Mouse (Mus musculus): ENCODE measurements around the gene Nploc4. TPM values are rescaled to one million over a fixed set of nuclear protein-coding genes. Genes with fewer than 3 reads are reported as not detected.
"Not testable (repeated sequence)": the region's sequence is repeated elsewhere in the genome, so short reads cannot be mapped to it uniquely, and the experiment has no call there.

The Nploc4 gene
- polyA plus RNA-seq, 1 experiment, result 63.2 TPM

DNA sequence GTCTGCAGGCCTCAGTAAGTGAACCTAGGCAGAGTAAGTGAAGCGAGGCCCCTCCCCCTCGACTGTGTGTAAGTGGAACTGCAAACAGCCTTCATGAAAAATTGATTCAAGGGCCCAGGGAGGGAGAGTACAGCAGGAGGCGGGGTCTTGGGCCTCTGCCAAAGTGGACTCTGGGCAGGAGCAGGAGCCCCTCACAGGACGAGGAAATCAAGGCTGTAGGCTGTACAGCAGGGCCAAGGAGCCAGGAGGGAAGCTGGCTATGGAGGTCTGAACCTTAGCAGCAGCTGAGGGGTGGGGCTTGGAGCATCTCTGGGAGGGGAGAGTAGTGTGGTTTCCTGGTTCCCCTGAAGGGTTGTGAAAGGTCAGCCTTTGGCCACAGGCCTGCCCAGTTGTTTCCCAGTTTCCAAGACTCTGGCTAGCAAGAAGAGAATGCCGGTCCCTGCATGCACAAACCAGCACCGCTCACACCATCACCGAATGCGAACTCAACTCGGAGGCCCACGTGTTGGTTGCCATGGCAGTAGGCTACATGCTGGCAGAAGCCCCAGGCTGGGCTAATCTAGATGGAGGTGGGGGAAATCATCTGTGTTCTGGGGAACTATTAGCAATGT lies 79.6 kb downstream of the Nploc4 start:
- DNase-seq (ENCODE audit: low read depth), result peak; percentile 95
- TF ChIP-seq CTCF (IDR thresholded peaks at IDR 0.05; ENCODE audit: borderline replicate concordance, extremely low read depth, insufficient read depth, insufficient read length), result no peak
- no peak for TF ChIP-seq POLR2A (IDR thresholded peaks at IDR 0.05; ENCODE audit: borderline replicate concordance, extremely low read depth, insufficient read depth, insufficient read length, poor library complexity, severe bottlenecking)

DNA sequence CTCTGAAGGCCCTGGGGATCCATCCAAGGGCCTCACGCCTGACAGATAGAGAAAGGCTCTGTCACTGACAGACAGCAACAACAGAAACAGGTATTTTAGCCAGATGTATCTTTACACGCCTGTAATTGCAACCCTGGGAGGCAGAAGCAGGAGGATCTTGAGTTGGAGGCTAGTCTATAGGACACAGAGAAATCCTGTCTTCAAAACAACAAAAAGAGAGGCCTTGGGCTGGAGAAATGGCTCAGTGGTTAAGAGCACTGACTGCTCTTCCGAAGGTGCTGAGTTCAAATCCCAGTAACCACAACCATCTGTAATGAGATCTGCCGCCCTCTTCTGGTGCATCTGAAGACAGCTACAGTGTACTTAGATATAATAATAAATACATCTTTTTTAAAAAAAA lies 80.6 kb downstream of the Nploc4 start:
- TF ChIP-seq CTCF (IDR thresholded peaks at IDR 0.05; ENCODE audit: borderline replicate concordance, extremely low read depth, insufficient read depth, insufficient read length) (no peak), POLR2A (IDR thresholded peaks at IDR 0.05; ENCODE audit: borderline replicate concordance, extremely low read depth, insufficient read depth, insufficient read length, poor library complexity, severe bottlenecking) (no peak)

DNA sequence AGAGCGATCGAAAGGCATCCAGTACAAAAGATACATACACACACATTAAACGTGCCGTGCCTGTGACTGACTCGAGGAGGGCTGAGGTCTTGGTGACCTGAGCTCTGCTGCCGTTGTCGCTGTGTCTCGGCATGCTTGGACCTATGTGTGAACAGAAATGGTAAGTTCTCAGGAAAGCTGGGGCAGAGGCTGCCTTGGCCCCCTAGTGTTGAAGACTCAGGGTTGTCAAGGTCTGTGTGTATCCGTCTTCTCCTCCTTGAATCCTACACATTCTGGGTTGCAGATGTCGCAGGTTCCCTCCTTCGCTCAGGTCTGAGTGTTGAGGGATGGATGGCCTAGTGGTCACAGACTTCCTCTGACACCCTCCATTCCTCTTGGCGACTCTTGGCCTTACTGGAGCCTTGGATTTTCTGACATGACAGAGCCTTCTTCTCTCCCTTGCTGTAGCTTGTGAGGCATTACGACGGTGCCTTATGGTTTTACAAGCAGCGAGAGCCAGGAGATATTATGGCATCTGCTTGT lies 81.1 kb downstream of the Nploc4 start:
- no peak for DNase-seq (ENCODE audit: low read depth)
- TF ChIP-seq CTCF (IDR thresholded peaks at IDR 0.05; ENCODE audit: borderline replicate concordance, extremely low read depth, insufficient read depth, insufficient read length) (peak; percentile 27; the same call in 1 of the 2 replicates), POLR2A (IDR thresholded peaks at IDR 0.05; ENCODE audit: borderline replicate concordance, extremely low read depth, insufficient read depth, insufficient read length, poor library complexity, severe bottlenecking) (no peak)

More for the DNA sequence above, 80.6 kb downstream of the Nploc4 start:
- DNase-seq (ENCODE audit: low read depth), result no peak

DNA sequence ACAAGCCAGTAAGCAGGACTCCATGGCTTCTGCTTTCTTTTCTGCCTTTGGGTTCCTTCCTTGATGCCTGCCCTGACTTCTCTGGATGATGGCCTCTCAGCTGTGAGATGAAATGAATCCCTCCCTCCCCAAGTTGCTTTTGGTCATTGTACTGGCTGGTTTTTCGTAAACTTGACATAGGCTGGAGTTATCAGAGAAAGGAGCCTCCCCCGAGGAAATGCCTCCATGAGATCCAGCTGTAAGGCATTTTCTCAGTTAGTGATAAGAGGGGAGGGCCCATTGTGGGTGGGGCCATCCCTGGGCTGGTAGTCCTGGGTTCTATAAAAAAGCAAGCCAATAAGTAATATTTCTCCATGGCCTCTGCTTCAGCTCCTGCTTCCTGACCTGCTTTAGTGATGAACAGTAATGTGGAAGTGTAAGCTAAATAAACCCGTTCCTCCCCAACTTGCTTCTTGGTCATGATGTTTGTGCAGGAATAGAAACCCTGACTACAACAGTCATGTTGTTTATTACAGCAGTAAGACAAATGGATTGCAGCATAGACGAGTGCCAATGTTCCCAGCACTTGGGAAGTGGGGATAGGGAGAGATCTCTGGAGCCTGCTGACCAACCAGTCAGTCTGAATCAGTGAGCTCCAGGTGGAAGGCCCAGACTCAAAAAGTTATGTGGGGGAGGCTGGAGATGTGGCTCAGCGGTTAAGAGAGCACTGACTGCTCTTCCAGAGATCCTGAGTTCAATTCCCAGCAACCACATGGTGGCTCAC lies 82.0 kb downstream of the Nploc4 start:
- TF ChIP-seq POLR2A (IDR thresholded peaks at IDR 0.05; ENCODE audit: borderline replicate concordance, extremely low read depth, insufficient read depth, insufficient read length, poor library complexity, severe bottlenecking) (no peak), CTCF (IDR thresholded peaks at IDR 0.05; ENCODE audit: borderline replicate concordance, extremely low read depth, insufficient read depth, insufficient read length) (no peak)
- no peak for DNase-seq (ENCODE audit: low read depth)

DNA sequence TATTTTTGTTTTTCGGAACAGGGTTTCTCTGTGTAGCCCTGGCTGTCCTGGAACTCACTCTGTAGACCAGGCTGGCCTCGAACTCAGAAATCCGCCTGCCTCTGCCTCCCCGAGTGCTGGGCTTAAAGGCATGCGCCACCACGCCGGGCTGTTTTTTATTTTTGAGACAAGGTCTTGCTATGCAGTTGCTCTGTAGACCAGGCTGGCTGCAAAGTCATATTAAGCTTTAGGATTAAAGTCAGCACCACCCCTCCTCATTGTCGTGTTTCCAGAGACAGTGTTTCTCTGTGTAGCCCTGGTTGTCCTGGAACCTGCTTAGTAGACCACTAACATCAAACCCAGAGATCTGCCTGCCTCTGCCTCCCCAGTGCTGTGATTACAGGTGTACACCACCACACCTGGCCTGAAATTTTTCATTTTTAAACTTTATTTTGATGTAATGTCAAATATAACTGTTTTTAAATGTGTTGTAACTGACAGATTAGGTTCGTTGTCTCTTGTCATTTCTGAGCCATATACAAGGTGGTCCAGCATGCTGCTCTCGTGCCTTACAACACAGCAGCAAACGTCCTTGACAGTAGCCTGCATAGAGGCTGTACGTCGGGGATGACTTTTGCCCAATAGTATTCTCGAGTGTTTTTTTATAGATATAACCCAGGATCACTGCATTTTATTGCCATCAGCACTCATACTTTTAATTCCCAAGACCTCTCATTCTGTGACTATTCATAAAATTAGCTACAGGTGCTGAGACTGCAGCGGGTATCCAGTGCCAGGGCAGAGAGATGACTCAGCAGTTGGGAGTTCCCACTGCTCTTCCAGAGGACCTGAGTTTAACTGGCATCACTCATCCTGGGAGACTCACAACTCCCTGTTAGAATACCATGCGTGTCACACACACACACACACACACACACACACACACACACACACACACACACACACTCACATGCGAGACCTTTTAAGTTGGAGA lies 82.9 kb downstream of the Nploc4 start:
- no peak for TF ChIP-seq POLR2A (IDR thresholded peaks at IDR 0.05; ENCODE audit: borderline replicate concordance, extremely low read depth, insufficient read depth, insufficient read length, poor library complexity, severe bottlenecking)
- TF ChIP-seq CTCF (IDR thresholded peaks at IDR 0.05; ENCODE audit: borderline replicate concordance, extremely low read depth, insufficient read depth, insufficient read length), result no peak
- no peak for DNase-seq (ENCODE audit: low read depth)

DNA sequence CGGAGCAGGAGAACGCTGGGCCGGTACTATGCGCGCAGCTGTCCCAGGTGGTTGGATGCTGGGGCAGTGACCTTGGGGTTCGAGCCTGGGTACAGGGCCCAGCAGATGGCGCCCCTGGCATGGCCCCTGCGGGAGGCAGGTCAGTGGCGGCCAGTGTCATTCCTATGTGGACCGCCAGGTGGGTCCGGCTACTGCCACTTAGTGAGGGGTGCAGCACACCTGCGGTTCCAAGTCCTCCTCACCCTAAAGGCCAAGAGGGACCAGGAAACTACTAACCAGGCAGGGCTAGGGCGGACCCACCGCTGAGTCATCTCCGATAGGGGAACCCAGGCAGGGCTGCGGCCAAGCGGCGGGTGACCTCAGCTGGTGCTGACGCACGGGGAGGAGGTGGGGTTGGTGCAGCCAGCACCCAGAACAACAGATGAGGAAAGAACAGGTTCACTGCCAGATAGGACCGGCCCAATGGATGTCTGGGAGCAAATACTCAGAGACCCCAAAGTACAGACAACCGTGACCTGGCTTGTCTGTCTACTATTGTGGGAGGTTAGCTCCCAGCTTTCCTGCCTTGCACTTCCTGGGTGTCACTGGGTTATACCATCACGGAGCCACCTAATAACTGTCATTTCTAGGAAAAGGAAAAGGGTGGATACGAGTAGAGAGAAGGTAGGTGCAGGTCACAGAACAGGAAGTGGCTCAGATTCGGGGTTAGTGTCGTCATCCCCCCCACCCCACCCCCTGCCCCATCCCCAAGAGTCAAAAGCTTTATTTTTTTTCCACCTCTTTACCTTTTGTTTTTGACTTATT lies 83.8 kb downstream of the Nploc4 start:
- DNase-seq (ENCODE audit: low read depth), result no peak
- TF ChIP-seq CTCF (IDR thresholded peaks at IDR 0.05; ENCODE audit: borderline replicate concordance, extremely low read depth, insufficient read depth, insufficient read length) (peak; percentile 52), POLR2A (IDR thresholded peaks at IDR 0.05; ENCODE audit: borderline replicate concordance, extremely low read depth, insufficient read depth, insufficient read length, poor library complexity, severe bottlenecking) (no peak)

DNA sequence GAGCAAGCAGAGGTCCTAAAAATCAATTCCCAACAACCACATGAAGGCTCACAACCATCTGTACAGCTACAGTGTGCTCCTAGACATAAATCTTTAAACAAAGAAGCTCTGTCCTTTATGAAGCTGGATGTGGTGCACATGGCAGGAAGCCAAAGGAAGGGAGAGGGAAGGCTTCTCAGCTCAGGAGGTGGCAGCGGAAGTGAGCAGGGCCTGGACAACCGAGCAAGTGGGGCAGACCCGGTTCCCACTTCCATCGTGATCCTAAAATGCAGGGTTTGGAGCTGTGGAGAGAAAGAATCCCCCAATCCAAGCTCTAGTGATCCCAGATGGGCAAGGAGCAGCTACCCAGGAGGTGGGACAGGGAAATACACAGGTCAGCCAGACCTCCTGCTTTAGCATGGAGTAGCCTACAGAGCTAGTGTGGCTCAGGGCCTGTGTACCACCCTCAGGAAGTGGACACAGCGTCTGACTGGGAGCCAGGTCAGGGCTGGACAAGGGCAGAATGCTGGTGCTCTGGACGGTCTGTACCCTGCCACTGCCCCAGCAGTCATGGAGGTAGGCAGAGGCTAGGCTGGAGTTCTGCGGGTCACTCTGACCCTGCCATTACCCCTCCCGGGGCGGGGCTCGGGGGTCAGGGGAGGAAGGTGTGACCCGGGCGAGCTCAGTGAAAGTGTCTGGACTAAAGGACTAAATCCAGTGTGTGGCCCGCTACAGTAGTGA lies 84.8 kb downstream of the Nploc4 start:
- DNase-seq (ENCODE audit: low read depth), result peak; percentile 83
- TF ChIP-seq CTCF (IDR thresholded peaks at IDR 0.05; ENCODE audit: borderline replicate concordance, extremely low read depth, insufficient read depth, insufficient read length) (no peak), POLR2A (IDR thresholded peaks at IDR 0.05; ENCODE audit: borderline replicate concordance, extremely low read depth, insufficient read depth, insufficient read length, poor library complexity, severe bottlenecking) (no peak)

DNA sequence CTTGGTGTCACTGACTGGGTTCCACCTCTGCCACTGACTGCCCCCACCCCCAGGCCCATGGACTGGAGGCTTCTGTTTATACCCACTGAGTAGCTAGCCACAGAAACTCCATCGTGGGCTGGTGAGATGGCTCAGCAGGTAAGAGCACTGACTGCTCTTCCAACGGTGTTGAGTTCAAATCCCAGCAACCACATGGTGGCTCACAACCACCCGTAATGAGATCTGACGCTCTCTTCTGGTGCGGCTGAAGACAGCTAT lies 85.5 kb downstream of the Nploc4 start:
- not testable (repeated sequence) for DNase-seq (ENCODE audit: low read depth)

DNA sequence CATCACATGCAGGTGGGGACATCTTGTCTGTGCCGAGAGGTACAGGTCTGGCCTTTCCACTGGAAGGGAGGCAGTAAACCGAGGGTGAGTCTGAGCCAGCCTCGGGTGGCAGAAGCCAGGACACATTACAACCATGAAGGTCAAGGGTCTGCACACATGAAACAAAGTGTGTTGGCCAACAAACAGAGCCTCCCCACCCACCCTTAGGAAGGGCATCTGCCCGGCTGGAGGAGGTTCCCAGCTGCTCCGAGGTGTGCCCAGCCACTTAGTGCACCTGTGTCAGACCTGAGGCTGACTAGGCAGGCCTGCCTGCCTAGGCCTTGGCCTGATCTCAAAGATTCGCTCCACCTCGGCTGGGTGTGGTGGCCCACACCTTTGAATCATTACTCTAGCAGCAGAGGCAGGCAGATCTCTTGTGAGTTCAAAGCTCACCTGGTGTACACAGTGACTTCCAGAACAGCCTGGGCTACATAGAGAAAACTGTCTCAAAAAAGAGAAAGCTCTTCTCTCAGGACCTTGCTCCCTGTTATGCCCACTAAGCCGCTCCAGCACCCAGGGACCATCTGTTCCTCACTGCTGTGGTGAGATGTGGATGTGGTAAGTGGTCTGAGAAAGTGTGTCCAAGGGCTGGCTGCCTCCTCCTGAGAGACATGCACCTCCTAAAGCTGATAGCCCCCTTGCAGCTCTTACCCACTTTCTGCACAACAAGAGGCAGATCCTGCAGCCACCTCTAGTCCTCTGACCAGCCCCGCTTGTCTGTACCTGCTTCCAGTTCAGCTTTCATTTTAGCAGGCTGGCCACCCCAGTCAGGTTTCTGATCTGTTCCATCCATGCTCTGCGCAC lies 86.0 kb downstream of the Nploc4 start:
- TF ChIP-seq POLR2A (IDR thresholded peaks at IDR 0.05; ENCODE audit: borderline replicate concordance, extremely low read depth, insufficient read depth, insufficient read length, poor library complexity, severe bottlenecking) (no peak), CTCF (IDR thresholded peaks at IDR 0.05; ENCODE audit: borderline replicate concordance, extremely low read depth, insufficient read depth, insufficient read length) (no peak)
- DNase-seq (ENCODE audit: low read depth), result no peak

Measured in brain, embryonic 14.5 days (tissue).